Mouse (Mus musculus): Measurements from ENCODE around the gene Tmem80. TPM values are rescaled to one million over a fixed set of nuclear protein-coding genes. Genes with fewer than 3 reads are reported as not detected.

Gene Tmem80
- polyA plus RNA-seq, 1 experiment from 2014 or later, result 38.6 TPM

- H3K9me3 ChIP-seq (ENCODE audit: control insufficient read depth, low read length), result no peaks in the 10 kb centered on the region
- H3K9ac ChIP-seq (replicated peaks; ENCODE audit: low read length), result no peak overlapping the region
- no peaks in the 10 kb centered on the region for H3K4me1 ChIP-seq (ENCODE audit: control insufficient read depth, insufficient read depth, low read length)
- no peak overlapping the region for H3K4me2 ChIP-seq (ENCODE audit: low read length)
- 92% methylated on average over 8 of the region's 8 CpGs for WGBS
- no peaks in the 10 kb centered on the region for H3K27me3 ChIP-seq (ENCODE audit: control insufficient read depth, insufficient read depth, low read length)
- DNase-seq (no peak), ATAC-seq (ENCODE audit: low FRiP score, low TSS enrichment) (no peak)
- H3K4me3 ChIP-seq (replicated peaks; ENCODE audit: low read depth, low read length), result no peak overlapping the region
- H3K36me3 ChIP-seq (ENCODE audit: control insufficient read depth, insufficient read depth, low read length), result peaks cover 97% of the 10 kb centered on the region
- no peak overlapping the region for H3K27ac ChIP-seq (replicated peaks; ENCODE audit: low read depth, low read length)
These were observed 12.5 kb upstream of the Tmem80 start for GRCm38 (mm10) chr7:141315076-141315475.

GRCm38 (mm10) chr7:141315974-141316373 is 11.6 kb upstream of the Tmem80 start:
- Histone ChIP-seq H3K4me3 (replicated peaks; ENCODE audit: low read depth, low read length) (no peak overlapping the region), H3K36me3 (ENCODE audit: control insufficient read depth, insufficient read depth, low read length) (peaks cover 97% of the 10 kb centered on the region), H3K9me3 (ENCODE audit: control insufficient read depth, low read length) (no peaks in the 10 kb centered on the region), H3K27ac (replicated peaks; ENCODE audit: low read depth, low read length) (no peak overlapping the region), H3K4me1 (ENCODE audit: control insufficient read depth, insufficient read depth, low read length) (no peaks in the 10 kb centered on the region), H3K9ac (replicated peaks; ENCODE audit: low read length) (no peak overlapping the region), H3K27me3 (ENCODE audit: control insufficient read depth, insufficient read depth, low read length) (no peaks in the 10 kb centered on the region), H3K4me2 (ENCODE audit: low read length) (no peak overlapping the region)
- WGBS, result 79% methylated on average over 5 of the region's 5 CpGs
- DNase-seq (peak; percentile 45), ATAC-seq (ENCODE audit: low FRiP score, low TSS enrichment) (no peak)

- no peaks in the 10 kb centered on the region for H3K9me3 ChIP-seq (ENCODE audit: control insufficient read depth, low read length)
- H3K9ac ChIP-seq (replicated peaks; ENCODE audit: low read length), result no peak overlapping the region
- 85% methylated on average over 1 of the region's 1 CpGs for WGBS
- no peaks in the 10 kb centered on the region for H3K4me1 ChIP-seq (ENCODE audit: control insufficient read depth, insufficient read depth, low read length)
- H3K4me3 ChIP-seq (replicated peaks; ENCODE audit: low read depth, low read length), result no peak overlapping the region
- no peak overlapping the region for H3K27ac ChIP-seq (replicated peaks; ENCODE audit: low read depth, low read length)
- DNase-seq (no peak), ATAC-seq (ENCODE audit: low FRiP score, low TSS enrichment) (no peak)
- H3K4me2 ChIP-seq (ENCODE audit: low read length), result no peak overlapping the region
- peaks cover 97% of the 10 kb centered on the region for H3K36me3 ChIP-seq (ENCODE audit: control insufficient read depth, insufficient read depth, low read length)
- no peaks in the 10 kb centered on the region for H3K27me3 ChIP-seq (ENCODE audit: control insufficient read depth, insufficient read depth, low read length)
These were observed 9.9 kb upstream of the Tmem80 start for GRCm38 (mm10) chr7:141317619-141318132.

- H3K36me3 ChIP-seq (ENCODE audit: control insufficient read depth, insufficient read depth, low read length), result peaks cover 93% of the 10 kb centered on the region
- no peak overlapping the region for H3K27ac ChIP-seq (replicated peaks; ENCODE audit: low read depth, low read length)
- no peaks in the 10 kb centered on the region for H3K9me3 ChIP-seq (ENCODE audit: control insufficient read depth, low read length)
- no peaks in the 10 kb centered on the region for H3K4me1 ChIP-seq (ENCODE audit: control insufficient read depth, insufficient read depth, low read length)
- WGBS, result 86% methylated on average over 2 of the region's 2 CpGs
- DNase-seq (no peak), ATAC-seq (ENCODE audit: low FRiP score, low TSS enrichment) (no peak)
- no peak overlapping the region for H3K4me3 ChIP-seq (replicated peaks; ENCODE audit: low read depth, low read length)
- H3K27me3 ChIP-seq (ENCODE audit: control insufficient read depth, insufficient read depth, low read length), result no peaks in the 10 kb centered on the region
- no peak overlapping the region for H3K9ac ChIP-seq (replicated peaks; ENCODE audit: low read length)
- no peak overlapping the region for H3K4me2 ChIP-seq (ENCODE audit: low read length)
These were observed 8.1 kb upstream of the Tmem80 start for GRCm38 (mm10) chr7:141319446-141319845.

GRCm38 (mm10) chr7:141324686-141325085 is 2.9 kb upstream of the Tmem80 start:
- 0 out of 2 replicates have a peak overlapping the region, but pooled peaks have one; percentile 14 for H3K4me2 ChIP-seq (ENCODE audit: low read length)
- no peak overlapping the region for H3K9ac ChIP-seq (replicated peaks; ENCODE audit: low read length)
- no peak for DNase-seq

GRCm38 (mm10) chr7:141326546-141327446 is 743 bp upstream of the Tmem80 start:
- peak overlapping the region; percentile 100 for H3K27ac ChIP-seq (replicated peaks; ENCODE audit: low read depth, low read length)
- H3K4me3 ChIP-seq (replicated peaks; ENCODE audit: low read depth, low read length), result peak overlapping the region; percentile 68
- H3K4me2 ChIP-seq (ENCODE audit: low read length), result peak overlapping the region; percentile 100
- H3K27me3 ChIP-seq (ENCODE audit: control insufficient read depth, insufficient read depth, low read length), result no peaks in the 10 kb centered on the region
- H3K9ac ChIP-seq (replicated peaks; ENCODE audit: low read length), result peak overlapping the region; percentile 94
- 6% methylated on average over 30 of the region's 35 CpGs for WGBS
- H3K4me1 ChIP-seq (ENCODE audit: control insufficient read depth, insufficient read depth, low read length), result peaks cover 28% of the 10 kb centered on the region
- peaks cover 22% of the 10 kb centered on the region for H3K36me3 ChIP-seq (ENCODE audit: control insufficient read depth, insufficient read depth, low read length)
- peak; percentile 21 for DNase-seq
- ATAC-seq (ENCODE audit: low FRiP score, low TSS enrichment), result peak; percentile 32
- H3K9me3 ChIP-seq (ENCODE audit: control insufficient read depth, low read length), result no peaks in the 10 kb centered on the region

More at GRCm38 (mm10) chr7:141324686-141325085, 2.9 kb upstream of the Tmem80 start:
- no peak for ATAC-seq (ENCODE audit: low FRiP score, low TSS enrichment)
- H3K36me3 ChIP-seq (ENCODE audit: control insufficient read depth, insufficient read depth, low read length), result peaks cover 42% of the 10 kb centered on the region
- no peak overlapping the region for H3K27ac ChIP-seq (replicated peaks; ENCODE audit: low read depth, low read length)
- 95% methylated on average over 1 of the region's 1 CpGs for WGBS
- no peaks in the 10 kb centered on the region for H3K9me3 ChIP-seq (ENCODE audit: control insufficient read depth, low read length)
- peaks cover 28% of the 10 kb centered on the region for H3K4me1 ChIP-seq (ENCODE audit: control insufficient read depth, insufficient read depth, low read length)
- H3K4me3 ChIP-seq (replicated peaks; ENCODE audit: low read depth, low read length), result no peak overlapping the region
- no peaks in the 10 kb centered on the region for H3K27me3 ChIP-seq (ENCODE audit: control insufficient read depth, insufficient read depth, low read length)

GRCm38 (mm10) chr7:141328373-141328990 is 943 bp downstream of the Tmem80 start:
- no peak; the same call in none of the 2 replicates for ATAC-seq (ENCODE audit: low FRiP score, low TSS enrichment)
- peak overlapping the region; percentile 68 for H3K4me3 ChIP-seq (replicated peaks; ENCODE audit: low read depth, low read length)

GRCm38 (mm10) chr7:141330706-141331105 is 3.2 kb downstream of the Tmem80 start:
- peaks cover 18% of the 10 kb centered on the region for H3K36me3 ChIP-seq (ENCODE audit: control insufficient read depth, insufficient read depth, low read length)
- H3K4me1 ChIP-seq (ENCODE audit: control insufficient read depth, insufficient read depth, low read length), result peaks cover 22% of the 10 kb centered on the region
- no peak for ATAC-seq (ENCODE audit: low FRiP score, low TSS enrichment)
- H3K4me3 ChIP-seq (replicated peaks; ENCODE audit: low read depth, low read length), result no peak overlapping the region
- DNase-seq, result no peak
- H3K9ac ChIP-seq (replicated peaks; ENCODE audit: low read length), result no peak overlapping the region
- H3K27ac ChIP-seq (replicated peaks; ENCODE audit: low read depth, low read length), result no peak overlapping the region
- no peaks in the 10 kb centered on the region for H3K27me3 ChIP-seq (ENCODE audit: control insufficient read depth, insufficient read depth, low read length)
- H3K9me3 ChIP-seq (ENCODE audit: control insufficient read depth, low read length), result no peaks in the 10 kb centered on the region
- H3K4me2 ChIP-seq (ENCODE audit: low read length), result no peak overlapping the region

More at GRCm38 (mm10) chr7:141328373-141328990, 943 bp downstream of the Tmem80 start:
- Histone ChIP-seq H3K27ac (replicated peaks; ENCODE audit: low read depth, low read length) (peak overlapping the region; percentile 100), H3K4me2 (ENCODE audit: low read length) (peak overlapping the region; percentile 100), H3K27me3 (ENCODE audit: control insufficient read depth, insufficient read depth, low read length) (no peaks in the 10 kb centered on the region), H3K36me3 (ENCODE audit: control insufficient read depth, insufficient read depth, low read length) (peaks cover 16% of the 10 kb centered on the region), H3K9me3 (ENCODE audit: control insufficient read depth, low read length) (no peaks in the 10 kb centered on the region), H3K4me1 (ENCODE audit: control insufficient read depth, insufficient read depth, low read length) (peaks cover 28% of the 10 kb centered on the region), H3K9ac (replicated peaks; ENCODE audit: low read length) (peak overlapping the region; percentile 94)
- no peak for DNase-seq
- WGBS, result 16% methylated on average over 24 of the region's 24 CpGs

All from midbrain, embryonic 14.5 days (tissue).